Mouse (Mus musculus) kidney, adult 2 months (tissue): ENCODE data around the gene Slc44a1. TPM values are rescaled to one million over a fixed set of nuclear protein-coding genes. Genes with fewer than 3 reads are reported as not detected.

Experiments used
- DNase-seq: peaks from one replicate; pipeline ENCODE4 v3.0.0; 2021
- H3K27ac ChIP-seq: fragments of 200-500 bp; 2 replicates; pipeline ENCODE4 v1.5.1; 2012; ENCODE audit warnings: low read depth, low read length, control low read depth, inconsistent platforms; ENCODE audit not compliant: insufficient read depth
- H3K27me3 ChIP-seq: fragments of 200-500 bp; replicated peaks from 2 replicates; pipeline ENCODE4 v1.6.1; 2012; ENCODE audit warnings: mild to moderate bottlenecking, moderate library complexity, low read length, inconsistent platforms; ENCODE audit not compliant: control insufficient read depth, insufficient read depth
- H3K36me3 ChIP-seq: fragments of 200-500 bp; 2 replicates; pipeline ENCODE4 v1.6.1; 2012; ENCODE audit warnings: mild to moderate bottlenecking, moderate library complexity, low read length, inconsistent platforms; ENCODE audit not compliant: control insufficient read depth, insufficient read depth
- H3K4me1 ChIP-seq: fragments of 200-500 bp; 2 replicates; pipeline ENCODE4 v1.6.1; 2011; ENCODE audit warnings: low read length; ENCODE audit not compliant: control insufficient read depth, insufficient read depth
- H3K4me3 ChIP-seq: fragments of 200-500 bp; 2 replicates; pipeline ENCODE4 v1.5.1; 2011; ENCODE audit warnings: mild to moderate bottlenecking, low read depth, low read length, control low read depth; ENCODE audit not compliant: insufficient read depth
- CTCF ChIP-seq: fragments of 200-500 bp; conservative IDR thresholded peaks from 2 replicates; pipeline ENCODE4 v1.5.1; 2011; ENCODE audit warnings: low read depth, mild to moderate bottlenecking, control low read depth, low read length, moderate library complexity, mixed read lengths; ENCODE audit not compliant: insufficient read depth, insufficient read length
- POLR2A ChIP-seq: fragments of 200-500 bp; IDR thresholded peaks from one replicate; pipeline ENCODE4 v1.6.1; 2011; ENCODE audit warnings: low read depth, low read length, control low read depth
- WGBS: fragments of 180-500 bp; shearing (Covaris S2); methylation state at CpG from one replicate; pipeline ENCODE4 v1.1.7; 2018; 5-methylcytosine and 5-hydroxymethylcytosine counted together
- polyA plus RNA-seq: library from polyadenylated mRNA; depleted of rRNA; stranded (reverse); fragments of >200 nt; gene quantifications from 2 replicates; pipeline ENCODE4 v1.2.3, GENCODE M21; 2012

Gene Slc44a1
- polyA plus RNA-seq, 1 experiment, result 26.5 TPM

DNA sequence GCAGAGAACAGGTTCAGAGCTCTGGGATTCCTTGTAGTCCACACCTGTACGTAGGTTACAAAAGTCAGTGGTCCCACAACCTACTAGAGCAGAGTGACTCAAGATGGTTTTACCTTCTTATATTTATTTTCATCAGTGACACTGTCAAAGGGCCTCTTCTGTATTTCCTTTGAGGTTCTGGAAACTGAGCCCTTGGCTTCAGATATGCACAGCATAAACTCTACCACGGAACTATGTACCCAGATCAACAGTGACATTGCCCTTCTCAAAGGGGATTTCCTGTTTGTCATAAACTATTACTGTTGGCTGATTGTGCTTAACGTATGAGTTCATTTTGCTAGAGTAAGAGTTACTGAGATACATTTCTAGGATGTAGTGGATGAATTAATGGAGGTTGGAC lies 18.3 kb downstream of the Slc44a1 start:
- no peak for DNase-seq
- Histone ChIP-seq H3K36me3 (no peaks in the 10 kb centered on the region), H3K27me3 (no peaks in the 10 kb centered on the region), H3K4me1 (peaks cover 3% of the 10 kb centered on the region; the same call in 1 of the 2 replicates), H3K27ac (no peak overlapping the region), H3K4me3 (no peak overlapping the region)
- 73% methylated on average over 3 of the region's 3 CpGs for WGBS
- TF ChIP-seq CTCF (no peak), POLR2A (no peak)

DNA sequence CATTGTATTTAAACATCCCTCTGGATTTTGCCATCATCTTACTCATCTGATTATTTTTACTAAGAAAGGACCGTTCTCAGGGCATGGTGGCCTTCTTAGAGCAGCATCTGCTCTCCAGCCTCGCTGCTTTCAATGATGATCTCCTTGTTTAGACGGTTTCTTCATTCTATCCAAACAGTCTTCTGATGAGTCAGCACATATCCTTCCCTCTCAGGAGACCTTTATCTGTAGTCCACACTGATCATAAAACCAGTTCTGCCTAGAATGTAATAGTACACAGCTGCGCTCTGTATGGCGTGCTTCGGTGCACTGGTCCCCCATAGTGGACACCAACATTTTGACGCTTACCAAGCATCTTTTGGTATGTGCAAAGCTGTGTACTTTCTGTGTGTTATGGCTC lies 19.5 kb downstream of the Slc44a1 start:
- H3K4me1 ChIP-seq, result peaks cover 3% of the 10 kb centered on the region; the same call in 1 of the 2 replicates
- no peaks in the 10 kb centered on the region for H3K36me3 ChIP-seq
- H3K27ac ChIP-seq, result no peak overlapping the region
- WGBS, result 81% methylated on average over 7 of the region's 7 CpGs
- H3K27me3 ChIP-seq, result no peaks in the 10 kb centered on the region
- no peak overlapping the region for H3K4me3 ChIP-seq
- no peak for DNase-seq
- no peak for TF ChIP-seq POLR2A
- TF ChIP-seq CTCF, result no peak

DNA sequence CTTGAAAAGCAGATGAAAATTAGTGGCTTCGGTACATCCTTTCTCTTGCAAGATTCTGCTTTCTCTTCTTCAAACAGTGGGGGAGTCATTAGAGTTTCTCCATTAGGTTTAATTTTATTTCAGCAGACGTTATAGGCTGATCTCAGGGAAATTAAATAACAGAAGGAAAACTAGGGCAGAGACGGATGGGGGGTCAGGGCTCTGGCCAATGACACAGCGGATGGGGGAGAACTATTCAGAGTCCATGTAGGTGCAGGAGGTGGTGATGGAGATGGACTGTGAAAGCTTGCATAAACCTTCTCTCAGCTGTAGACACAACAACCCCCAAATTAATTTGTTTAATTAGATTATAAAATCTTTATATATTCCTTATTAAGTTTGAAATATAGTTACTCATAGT lies 20.8 kb downstream of the Slc44a1 start:
- no peak overlapping the region for H3K27ac ChIP-seq
- peaks cover 3% of the 10 kb centered on the region; the same call in 1 of the 2 replicates for H3K4me1 ChIP-seq
- WGBS, result 76% methylated on average over 4 of the region's 4 CpGs
- no peaks in the 10 kb centered on the region for H3K36me3 ChIP-seq
- TF ChIP-seq CTCF (no peak), POLR2A (no peak)
- no peak overlapping the region for H3K4me3 ChIP-seq
- H3K27me3 ChIP-seq, result no peaks in the 10 kb centered on the region
- no peak for DNase-seq

DNA sequence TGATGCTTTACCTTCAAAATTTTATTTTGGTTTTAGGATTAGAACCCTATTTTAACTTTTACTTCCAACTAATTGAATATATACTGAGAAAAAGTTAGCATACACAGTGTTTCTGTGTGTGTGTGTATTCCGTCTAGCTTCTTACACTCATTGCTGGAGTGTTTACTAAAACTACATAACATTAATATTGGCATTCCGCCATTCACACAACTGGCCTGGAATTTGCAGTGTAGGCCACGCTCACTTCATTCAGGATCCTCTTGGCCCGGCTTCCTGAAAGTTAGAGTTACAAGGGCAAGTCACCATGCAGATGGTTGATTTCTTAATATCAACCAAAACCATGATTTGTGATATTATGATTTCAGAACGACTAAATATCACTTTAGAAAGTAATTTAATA lies 21.9 kb downstream of the Slc44a1 start:
- Histone ChIP-seq H3K27ac (no peak overlapping the region), H3K36me3 (no peaks in the 10 kb centered on the region), H3K27me3 (no peaks in the 10 kb centered on the region), H3K4me1 (peaks cover 3% of the 10 kb centered on the region; the same call in 1 of the 2 replicates), H3K4me3 (no peak overlapping the region)
- WGBS, result 67% methylated on average over 5 of the region's 5 CpGs
- TF ChIP-seq CTCF (no peak), POLR2A (no peak)
- peak; percentile 47 for DNase-seq

DNA sequence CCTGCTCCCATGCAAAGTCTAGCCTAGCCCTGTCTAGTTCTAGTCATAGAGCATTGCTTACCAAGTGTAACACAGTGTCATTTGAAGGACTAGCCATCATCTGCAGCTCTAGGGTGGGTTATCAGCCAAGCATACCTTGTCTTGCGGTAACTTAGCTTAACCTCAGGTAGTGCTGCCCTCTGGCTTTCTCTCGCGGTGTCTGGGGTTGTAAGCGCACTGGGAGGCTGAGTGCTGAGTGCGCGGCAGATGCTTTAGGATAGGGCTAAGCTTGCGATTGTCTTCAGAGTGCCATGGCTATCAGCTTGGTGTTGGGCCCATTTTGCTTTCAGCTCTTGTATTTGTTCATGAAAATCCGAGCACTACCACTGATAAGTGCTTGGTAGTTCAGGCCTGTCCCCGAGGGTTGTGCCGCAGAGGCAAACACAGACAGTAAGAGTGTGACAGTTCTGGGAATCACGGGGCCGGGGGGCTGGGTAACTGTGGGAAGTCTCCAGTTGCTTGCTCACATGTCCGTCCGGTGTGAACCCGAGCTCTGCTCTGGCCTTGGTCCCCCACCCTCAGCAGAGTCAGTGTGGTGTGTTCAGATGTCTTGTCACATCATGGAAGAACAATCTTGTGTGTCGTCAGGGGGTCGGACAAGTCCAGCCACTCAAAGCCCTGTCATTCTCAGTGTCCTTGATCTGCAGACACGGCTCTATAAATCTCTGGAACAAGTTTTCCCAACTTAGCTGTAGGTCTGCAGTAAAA lies 22.5 kb downstream of the Slc44a1 start:
- DNase-seq, result no peak
- H3K4me3 ChIP-seq, result no peak overlapping the region
- peaks cover 3% of the 10 kb centered on the region; the same call in 1 of the 2 replicates for H3K4me1 ChIP-seq
- 76% methylated on average over 18 of the region's 18 CpGs for WGBS
- H3K36me3 ChIP-seq, result no peaks in the 10 kb centered on the region
- no peak for TF ChIP-seq CTCF
- TF ChIP-seq POLR2A, result no peak
- H3K27me3 ChIP-seq, result no peaks in the 10 kb centered on the region
- no peak overlapping the region for H3K27ac ChIP-seq

DNA sequence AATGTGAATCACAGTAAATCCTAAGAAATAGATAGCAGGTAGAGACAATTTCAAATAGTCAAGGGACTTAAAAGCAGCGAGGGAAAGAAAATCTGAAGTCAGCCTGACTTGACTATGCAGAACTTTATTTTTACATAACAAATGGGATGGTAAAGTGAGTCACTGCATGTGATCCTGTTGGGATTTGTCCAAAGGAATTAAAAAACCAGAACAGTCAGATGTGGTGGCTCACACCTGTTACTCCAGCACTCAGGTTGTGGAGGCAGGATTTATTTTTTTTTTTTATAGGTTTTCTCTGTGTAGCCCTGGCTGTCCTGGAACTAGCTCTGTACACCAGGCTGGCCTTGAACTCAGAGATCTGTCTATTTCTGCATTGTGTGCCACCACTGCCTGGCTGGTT lies 25.7 kb downstream of the Slc44a1 start:
- Histone ChIP-seq H3K4me1 (peaks cover 8% of the 10 kb centered on the region; the same call in 1 of the 2 replicates), H3K36me3 (no peaks in the 10 kb centered on the region), H3K27me3 (no peaks in the 10 kb centered on the region), H3K4me3 (no peak overlapping the region), H3K27ac (no peak overlapping the region)
- TF ChIP-seq POLR2A (no peak), CTCF (no peak)
- DNase-seq, result no peak
- 89% methylated on average over 1 of the region's 1 CpGs for WGBS

DNA sequence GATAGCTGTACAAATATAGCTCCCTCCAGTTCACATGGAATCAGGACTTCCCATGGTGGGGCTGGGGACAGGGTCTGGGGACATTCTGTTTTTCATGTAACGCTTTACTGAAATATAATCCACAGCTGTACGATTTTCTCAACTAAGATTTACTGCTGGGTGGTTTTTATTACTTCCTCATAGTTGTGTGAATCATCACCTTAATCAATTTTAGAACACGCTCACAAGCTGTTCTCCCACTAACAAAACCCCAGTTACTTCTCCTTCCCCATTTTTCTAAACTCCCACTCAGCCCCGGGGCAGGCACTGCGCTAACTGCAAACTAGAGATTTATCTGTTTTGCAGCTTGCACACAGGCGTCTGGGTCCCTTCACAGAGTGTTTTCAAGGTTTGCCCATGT lies 28.8 kb downstream of the Slc44a1 start:
- TF ChIP-seq POLR2A (no peak), CTCF (no peak)
- WGBS, result 40% methylated on average over 6 of the region's 6 CpGs
- H3K27ac ChIP-seq, result peak overlapping the region; percentile 31; the same call in 1 of the 2 replicates

More for the DNA sequence above, 28.8 kb downstream of the Slc44a1 start:
- no peaks in the 10 kb centered on the region for H3K27me3 ChIP-seq
- peak; percentile 11 for DNase-seq
- no peaks in the 10 kb centered on the region for H3K36me3 ChIP-seq
- H3K4me3 ChIP-seq, result no peak overlapping the region
- peaks cover 5% of the 10 kb centered on the region; the same call in 1 of the 2 replicates for H3K4me1 ChIP-seq
